Mouse (Mus musculus) ES-Bruce4 (cell line): Measurements from ENCODE around the gene Gtf2ird2. TPM values are rescaled to one million over a fixed set of nuclear protein-coding genes. Genes with fewer than 3 reads are reported as not detected.

Experiments used
- H3K27ac ChIP-seq: 2 replicates; pipeline ENCODE4 v1.5.1; 2012; ENCODE audit warnings: low read length, inconsistent platforms; ENCODE audit not compliant: insufficient read depth
- H3K27me3 ChIP-seq: 2 replicates; pipeline ENCODE4 v1.6.1; 2012; ENCODE audit warnings: mild to moderate bottlenecking, low read length, inconsistent platforms; ENCODE audit not compliant: control insufficient read depth, poor library complexity, insufficient read depth, severe bottlenecking
- H3K36me3 ChIP-seq: 2 replicates; pipeline ENCODE4 v1.6.1; 2012; ENCODE audit warnings: inconsistent platforms, mild to moderate bottlenecking, low read length, moderate library complexity; ENCODE audit not compliant: control insufficient read depth, poor library complexity, insufficient read depth, severe bottlenecking
- H3K4me1 ChIP-seq: one replicate; pipeline ENCODE4 v1.8.1; 2011; ENCODE audit warnings: low read length; ENCODE audit not compliant: control insufficient read depth, insufficient read depth
- H3K4me3 ChIP-seq: 2 replicates; pipeline ENCODE4 v1.5.1; 2011; ENCODE audit warnings: low read depth, mild to moderate bottlenecking, low read length
- H3K9ac ChIP-seq: 2 replicates; pipeline ENCODE4 v1.6.1; 2012; ENCODE audit warnings: low read depth, mild to moderate bottlenecking, inconsistent platforms; ENCODE audit not compliant: poor library complexity, severe bottlenecking
- H3K9me3 ChIP-seq: replicated peaks from 2 replicates; pipeline ENCODE4 v1.6.1; 2012; ENCODE audit warnings: mild to moderate bottlenecking, low read length, inconsistent platforms; ENCODE audit not compliant: control insufficient read depth, poor library complexity, insufficient read depth, severe bottlenecking
- CTCF ChIP-seq: IDR thresholded peaks from one replicate; pipeline ENCODE4 v1.8.1; 2011; ENCODE audit warnings: low read depth, low read length
- EP300 ChIP-seq: IDR thresholded peaks from 2 replicates; pipeline ENCODE4 v1.6.1; 2011; ENCODE audit warnings: low read depth, low read length; ENCODE audit not compliant: insufficient read depth
- POLR2A ChIP-seq: IDR thresholded peaks from one replicate; pipeline ENCODE4 v1.8.1; 2011; ENCODE audit warnings: low read length; ENCODE audit not compliant: insufficient read depth
- polyA plus RNA-seq: library from polyadenylated mRNA; stranded (reverse); fragments of >200 nt; gene quantifications from 2 replicates; pipeline ENCODE4 v1.2.4, GENCODE M21; 2011; ENCODE audit warnings: low read depth; ENCODE audit not compliant: missing spikeins, insufficient read depth, insufficient read length

The Gtf2ird2 gene
- polyA plus RNA-seq, 1 experiment: 5.6 TPM

GRCm38 (mm10) chr5:134214021-134214806, 30.4 kb downstream of the Gtf2ird2 start:
- H3K27ac ChIP-seq: no peak overlapping the region

GRCm38 (mm10) chr5:134217900-134218299, 34.1 kb downstream of the Gtf2ird2 start:
- TF ChIP-seq CTCF (no peak), EP300 (no peak), POLR2A (no peak)
- Histone ChIP-seq H3K36me3 (no peaks in the 10 kb centered on the region), H3K9ac (no peak overlapping the region), H3K27me3 (no peaks in the 10 kb centered on the region), H3K4me1 (no peaks in the 10 kb centered on the region), H3K4me3 (no peak overlapping the region), H3K9me3 (no peaks in the 10 kb centered on the region), H3K27ac (no peak overlapping the region)

More at GRCm38 (mm10) chr5:134214021-134214806, 30.4 kb downstream of the Gtf2ird2 start:
- no peak overlapping the region for H3K9ac ChIP-seq
- H3K27me3 ChIP-seq: no peaks in the 10 kb centered on the region
- TF ChIP-seq CTCF: no peak
- no peak for TF ChIP-seq EP300
- TF ChIP-seq POLR2A: no peak
- no peaks in the 10 kb centered on the region for H3K9me3 ChIP-seq
- H3K36me3 ChIP-seq: no peaks in the 10 kb centered on the region
- no peak overlapping the region for H3K4me3 ChIP-seq
- H3K4me1 ChIP-seq: no peaks in the 10 kb centered on the region

GRCm38 (mm10) chr5:134221278-134221677, 37.5 kb downstream of the Gtf2ird2 start:
- H3K9ac ChIP-seq: no peak overlapping the region
- no peaks in the 10 kb centered on the region for H3K27me3 ChIP-seq
- no peak overlapping the region for H3K27ac ChIP-seq
- no peaks in the 10 kb centered on the region for H3K4me1 ChIP-seq
- H3K36me3 ChIP-seq: no peaks in the 10 kb centered on the region
- TF ChIP-seq CTCF: no peak
- TF ChIP-seq EP300: no peak
- TF ChIP-seq POLR2A: no peak
- H3K9me3 ChIP-seq: no peaks in the 10 kb centered on the region
- no peak overlapping the region for H3K4me3 ChIP-seq

- H3K27ac ChIP-seq: no peak overlapping the region
- H3K4me3 ChIP-seq: peak overlapping the region; percentile 3
- H3K4me1 ChIP-seq: no peaks in the 10 kb centered on the region
- H3K9me3 ChIP-seq: no peaks in the 10 kb centered on the region
- H3K27me3 ChIP-seq: no peaks in the 10 kb centered on the region
- no peak for TF ChIP-seq EP300
- no peak for TF ChIP-seq POLR2A
- no peak for TF ChIP-seq CTCF
- no peak overlapping the region for H3K9ac ChIP-seq
- H3K36me3 ChIP-seq: no peaks in the 10 kb centered on the region
Measured at GRCm38 (mm10) chr5:134221708-134222150, 37.9 kb downstream of the Gtf2ird2 start.

GRCm38 (mm10) chr5:134225110-134225901, 41.5 kb downstream of the Gtf2ird2 start:
- no peak for TF ChIP-seq CTCF
- TF ChIP-seq EP300: no peak
- no peak for TF ChIP-seq POLR2A
- H3K27ac ChIP-seq: no peak overlapping the region

GRCm38 (mm10) chr5:134226946-134227345, 43.1 kb downstream of the Gtf2ird2 start:
- Histone ChIP-seq H3K9me3 (no peaks in the 10 kb centered on the region), H3K27ac (no peak overlapping the region), H3K4me1 (peaks cover 2% of the 10 kb centered on the region), H3K36me3 (no peaks in the 10 kb centered on the region), H3K9ac (no peak overlapping the region), H3K27me3 (no peaks in the 10 kb centered on the region), H3K4me3 (no peak overlapping the region)
- TF ChIP-seq POLR2A (no peak), CTCF (no peak), EP300 (no peak)

More at GRCm38 (mm10) chr5:134225110-134225901, 41.5 kb downstream of the Gtf2ird2 start:
- H3K27me3 ChIP-seq: no peaks in the 10 kb centered on the region
- no peak overlapping the region for H3K4me3 ChIP-seq
- no peaks in the 10 kb centered on the region for H3K36me3 ChIP-seq
- no peak overlapping the region for H3K9ac ChIP-seq
- peaks cover 2% of the 10 kb centered on the region for H3K4me1 ChIP-seq
- no peaks in the 10 kb centered on the region for H3K9me3 ChIP-seq
